Mouse (Mus musculus): ENCODE measurements around the gene Sae1. TPM values are rescaled to one million over a fixed set of nuclear protein-coding genes. Genes with fewer than 3 reads are reported as not detected.

Sae1 gene
- polyA plus RNA-seq, 1 experiment: 95.8 TPM

GRCm38 (mm10) chr7:16417141-16417771 lies 29.6 kb upstream of the Sae1 start:
- H3K27ac ChIP-seq (ENCODE audit: insufficient read depth, low read length): no peak overlapping the region
- H3K4me1 ChIP-seq (ENCODE audit: control insufficient read depth, insufficient read depth, low read length): no peaks in the 10 kb centered on the region
- TF ChIP-seq POLR2A (IDR thresholded peaks at IDR 0.05; ENCODE audit: extremely low read depth, insufficient read depth, low read length) (no peak), CTCF (IDR thresholded peaks at IDR 0.05; ENCODE audit: extremely low read depth, insufficient read depth, low read length) (no peak)
- no peak overlapping the region for H3K4me3 ChIP-seq (ENCODE audit: insufficient read depth, low read length)

- Histone ChIP-seq H3K4me3 (ENCODE audit: insufficient read depth, low read length) (no peak overlapping the region), H3K27ac (ENCODE audit: insufficient read depth, low read length) (no peak overlapping the region), H3K4me1 (ENCODE audit: control insufficient read depth, insufficient read depth, low read length) (no peaks in the 10 kb centered on the region)
- TF ChIP-seq CTCF (IDR thresholded peaks at IDR 0.05; ENCODE audit: extremely low read depth, insufficient read depth, low read length) (no peak), POLR2A (IDR thresholded peaks at IDR 0.05; ENCODE audit: extremely low read depth, insufficient read depth, low read length) (no peak)
Observed at GRCm38 (mm10) chr7:16415426-16415825, 27.8 kb upstream of the Sae1 start.

- no peak overlapping the region for H3K4me3 ChIP-seq (ENCODE audit: insufficient read depth, low read length)
- TF ChIP-seq POLR2A (IDR thresholded peaks at IDR 0.05; ENCODE audit: extremely low read depth, insufficient read depth, low read length) (no peak), CTCF (IDR thresholded peaks at IDR 0.05; ENCODE audit: extremely low read depth, insufficient read depth, low read length) (no peak)
- no peaks in the 10 kb centered on the region for H3K4me1 ChIP-seq (ENCODE audit: control insufficient read depth, insufficient read depth, low read length)
- no peak overlapping the region for H3K27ac ChIP-seq (ENCODE audit: insufficient read depth, low read length)
Observed at GRCm38 (mm10) chr7:16412930-16413329, 25.3 kb upstream of the Sae1 start.

GRCm38 (mm10) chr7:16412220-16412896 lies 24.8 kb upstream of the Sae1 start:
- Histone ChIP-seq H3K4me3 (ENCODE audit: insufficient read depth, low read length) (no peak overlapping the region), H3K4me1 (ENCODE audit: control insufficient read depth, insufficient read depth, low read length) (no peaks in the 10 kb centered on the region), H3K27ac (ENCODE audit: insufficient read depth, low read length) (no peak overlapping the region)
- TF ChIP-seq POLR2A (IDR thresholded peaks at IDR 0.05; ENCODE audit: extremely low read depth, insufficient read depth, low read length): no peak
- no peak for TF ChIP-seq CTCF (IDR thresholded peaks at IDR 0.05; ENCODE audit: extremely low read depth, insufficient read depth, low read length)

GRCm38 (mm10) chr7:16411100-16411499 lies 23.5 kb upstream of the Sae1 start:
- no peak for TF ChIP-seq CTCF (IDR thresholded peaks at IDR 0.05; ENCODE audit: extremely low read depth, insufficient read depth, low read length)
- no peak overlapping the region for H3K4me3 ChIP-seq (ENCODE audit: insufficient read depth, low read length)
- H3K4me1 ChIP-seq (ENCODE audit: control insufficient read depth, insufficient read depth, low read length): peaks cover 3% of the 10 kb centered on the region; the same call in 1 of the 2 replicates

DNA sequence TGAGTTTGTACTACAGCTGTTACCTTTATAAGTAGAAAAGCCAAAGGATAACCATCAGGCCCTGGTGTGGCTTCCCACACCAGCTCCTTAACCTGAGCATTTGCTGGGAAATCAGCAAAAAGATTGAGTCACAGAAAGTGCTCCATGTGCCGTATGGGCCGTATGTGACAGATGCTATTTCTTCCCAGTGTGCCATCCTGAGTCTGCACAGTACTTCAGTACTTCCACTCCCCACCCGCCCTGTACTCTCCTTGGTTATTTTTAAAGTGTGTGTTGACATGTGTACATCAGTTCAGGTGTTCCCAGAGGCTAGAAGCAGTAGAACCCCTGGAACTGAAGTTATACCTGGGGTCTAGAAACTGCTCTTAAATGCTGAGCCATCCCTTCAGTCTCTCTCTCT lies 19.4 kb upstream of the Sae1 start:
- H3K27ac ChIP-seq (ENCODE audit: insufficient read depth, low read length): no peak overlapping the region
- peaks cover 16% of the 10 kb centered on the region for H3K4me1 ChIP-seq (ENCODE audit: control insufficient read depth, insufficient read depth, low read length)
- TF ChIP-seq CTCF (IDR thresholded peaks at IDR 0.05; ENCODE audit: extremely low read depth, insufficient read depth, low read length) (no peak), POLR2A (IDR thresholded peaks at IDR 0.05; ENCODE audit: extremely low read depth, insufficient read depth, low read length) (no peak)
- H3K4me3 ChIP-seq (ENCODE audit: insufficient read depth, low read length): no peak overlapping the region

More at GRCm38 (mm10) chr7:16411100-16411499, 23.5 kb upstream of the Sae1 start:
- H3K27ac ChIP-seq (ENCODE audit: insufficient read depth, low read length): no peak overlapping the region

DNA sequence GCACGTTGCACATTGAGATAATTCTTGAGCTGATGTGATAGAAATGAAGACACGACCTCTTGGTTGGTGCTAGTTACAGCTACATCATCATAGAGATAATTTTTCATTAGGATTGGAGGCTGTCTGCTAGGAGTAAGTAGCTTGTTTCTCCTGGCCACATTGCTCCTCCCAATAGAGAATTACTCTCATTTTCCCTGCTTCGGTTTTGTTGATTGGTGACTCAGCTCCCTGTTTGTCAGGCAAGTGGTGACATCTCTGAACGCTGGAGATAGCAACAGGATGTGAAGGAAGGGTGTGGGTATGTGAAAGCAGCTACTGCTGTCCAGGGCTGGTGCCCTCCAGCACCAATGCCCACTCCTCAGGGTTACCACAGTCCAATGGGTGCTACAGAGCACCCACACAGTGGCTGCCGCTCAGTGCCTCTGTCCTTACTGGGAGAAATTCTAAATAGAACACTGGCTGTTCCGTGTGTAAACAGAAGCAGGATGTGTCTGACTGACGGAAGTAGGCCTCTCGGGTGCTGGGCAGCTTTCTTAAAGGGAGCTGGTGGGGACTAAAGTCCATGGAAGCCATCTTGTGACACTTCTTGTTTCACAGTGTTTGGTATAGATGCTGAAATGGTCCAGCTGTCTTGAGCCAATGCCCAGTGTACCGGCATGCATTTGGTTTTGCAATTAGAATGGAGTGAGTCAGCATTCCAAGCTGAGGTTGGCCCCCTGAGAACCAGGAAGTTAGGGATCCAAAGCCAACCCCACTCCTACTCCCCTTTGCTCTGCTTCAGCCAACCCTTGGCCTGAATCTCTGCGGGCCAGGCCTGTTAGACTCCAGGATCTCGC lies 18.1 kb upstream of the Sae1 start:
- Histone ChIP-seq H3K4me3 (ENCODE audit: insufficient read depth, low read length) (no peak overlapping the region), H3K27ac (ENCODE audit: insufficient read depth, low read length) (peak overlapping the region; percentile 55), H3K4me1 (ENCODE audit: control insufficient read depth, insufficient read depth, low read length) (peaks cover 16% of the 10 kb centered on the region)
- TF ChIP-seq POLR2A (IDR thresholded peaks at IDR 0.05; ENCODE audit: extremely low read depth, insufficient read depth, low read length): 0 out of 2 replicates have a peak, but pooled peaks have one; percentile 14
- TF ChIP-seq CTCF (IDR thresholded peaks at IDR 0.05; ENCODE audit: extremely low read depth, insufficient read depth, low read length): no peak

DNA sequence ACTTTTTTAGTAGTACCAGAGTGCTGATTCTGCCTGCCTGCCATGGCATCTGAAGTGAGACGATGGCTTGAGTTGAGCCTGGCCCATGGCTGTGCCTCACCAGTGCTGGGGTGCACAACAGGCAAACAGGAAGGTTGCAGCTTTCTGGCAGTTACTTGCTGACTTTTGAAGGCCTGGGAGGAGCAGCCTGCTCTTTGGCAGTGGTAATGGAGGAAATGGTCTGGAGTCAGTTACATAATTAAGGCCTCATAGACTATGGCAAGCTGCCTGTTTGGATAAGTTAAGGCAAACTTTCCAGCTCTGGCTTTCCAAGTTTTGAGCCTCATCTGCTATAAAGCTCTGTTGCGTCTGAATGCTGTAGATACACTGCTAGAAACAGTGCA lies 17.5 kb upstream of the Sae1 start:
- TF ChIP-seq CTCF (IDR thresholded peaks at IDR 0.05; ENCODE audit: extremely low read depth, insufficient read depth, low read length) (no peak), POLR2A (IDR thresholded peaks at IDR 0.05; ENCODE audit: extremely low read depth, insufficient read depth, low read length) (no peak)
- H3K27ac ChIP-seq (ENCODE audit: insufficient read depth, low read length): peak overlapping the region; percentile 55
- no peak overlapping the region for H3K4me3 ChIP-seq (ENCODE audit: insufficient read depth, low read length)

DNA sequence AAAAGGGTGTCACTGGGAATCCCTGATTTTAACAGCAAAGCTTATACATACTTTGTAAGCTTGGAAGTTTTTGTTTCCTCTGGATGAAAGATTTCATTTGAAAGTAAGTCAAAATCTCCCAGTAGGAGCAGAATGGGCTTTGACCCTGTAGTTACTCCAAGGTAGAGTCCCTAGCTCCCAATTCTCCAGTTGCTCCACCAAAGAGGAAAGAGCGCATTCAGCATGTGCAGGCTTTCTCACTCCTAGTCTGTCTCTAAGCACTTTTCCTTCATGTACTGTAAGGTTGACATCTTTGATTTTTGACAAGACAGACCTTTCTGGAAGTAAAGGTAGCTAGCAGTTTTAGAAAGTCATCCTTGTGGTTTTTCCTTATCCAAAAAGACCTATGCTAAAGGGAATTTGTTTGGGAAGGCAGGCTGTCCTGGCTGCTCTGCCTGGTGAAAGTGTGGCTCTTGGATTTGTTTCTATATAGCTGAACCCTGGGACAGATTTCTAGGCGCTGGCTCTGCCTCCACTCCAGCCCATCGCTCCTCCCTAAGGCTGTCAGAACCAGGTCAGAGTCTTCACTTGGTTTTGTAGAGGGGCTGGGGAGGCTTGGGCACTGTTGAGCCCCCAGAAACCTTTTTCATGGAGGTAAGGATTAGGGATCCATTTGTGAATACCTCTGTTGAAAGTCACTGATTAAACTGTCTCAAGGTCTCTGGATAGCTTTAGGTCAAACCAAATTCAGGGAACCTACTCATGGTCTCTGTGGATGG lies 16.9 kb upstream of the Sae1 start:
- peaks cover 16% of the 10 kb centered on the region for H3K4me1 ChIP-seq (ENCODE audit: control insufficient read depth, insufficient read depth, low read length)
- no peak overlapping the region; the same call in 1 of the 2 replicates for H3K4me3 ChIP-seq (ENCODE audit: insufficient read depth, low read length)
- no peak for TF ChIP-seq CTCF (IDR thresholded peaks at IDR 0.05; ENCODE audit: extremely low read depth, insufficient read depth, low read length)
- no peak for TF ChIP-seq POLR2A (IDR thresholded peaks at IDR 0.05; ENCODE audit: extremely low read depth, insufficient read depth, low read length)
- peak overlapping the region; percentile 55 for H3K27ac ChIP-seq (ENCODE audit: insufficient read depth, low read length)

More for the DNA sequence above, 17.5 kb upstream of the Sae1 start:
- H3K4me1 ChIP-seq (ENCODE audit: control insufficient read depth, insufficient read depth, low read length): peaks cover 16% of the 10 kb centered on the region

All from cortical plate, adult 2 months (tissue).